Mouse (Mus musculus): ENCODE measurements around the gene Id1. TPM values are rescaled to one million over a fixed set of nuclear protein-coding genes. Genes with fewer than 3 reads are reported as not detected.
A peak's percentile ranks its signal among the peaks of the same experiment; 100 is the strongest.

Id1 gene
- polyA plus RNA-seq, 1 experiment from 2014 or later, result 32.8 TPM

GRCm38 (mm10) chr2:152696476-152697164 lies 39.4 kb upstream of the Id1 start:
- DNase-seq (ENCODE audit: low spot score) (peak; percentile 94), ATAC-seq (peak; percentile 81)
- Histone ChIP-seq H3K4me2 (ENCODE audit: low read length) (no peak overlapping the region), H3K4me3 (ENCODE audit: low read depth, low read length) (no peak overlapping the region), H3K9ac (ENCODE audit: low read length) (peak overlapping the region; percentile 60), H3K9me3 (replicated peaks; ENCODE audit: control insufficient read depth, low read length) (no peaks in the 10 kb centered on the region), H3K4me1 (ENCODE audit: control insufficient read depth, insufficient read depth, low read length) (no peaks in the 10 kb centered on the region), H3K27ac (ENCODE audit: low read depth, low read length) (peak overlapping the region; percentile 39; the same call in 1 of the 2 replicates), H3K27me3 (replicated peaks; ENCODE audit: control insufficient read depth, insufficient read depth, low read length) (no peaks in the 10 kb centered on the region), H3K36me3 (ENCODE audit: control insufficient read depth, insufficient read depth, low read length) (peaks cover 76% of the 10 kb centered on the region)
- WGBS, result 39% methylated on average over 20 of the region's 20 CpGs

- no peak for ATAC-seq
- WGBS, result 94% methylated on average over 10 of the region's 10 CpGs
- Histone ChIP-seq H3K4me2 (ENCODE audit: low read length) (no peak overlapping the region), H3K9me3 (replicated peaks; ENCODE audit: control insufficient read depth, low read length) (no peaks in the 10 kb centered on the region), H3K27me3 (replicated peaks; ENCODE audit: control insufficient read depth, insufficient read depth, low read length) (no peaks in the 10 kb centered on the region), H3K4me3 (ENCODE audit: low read depth, low read length) (no peak overlapping the region), H3K4me1 (ENCODE audit: control insufficient read depth, insufficient read depth, low read length) (no peaks in the 10 kb centered on the region), H3K9ac (ENCODE audit: low read length) (no peak overlapping the region), H3K27ac (ENCODE audit: low read depth, low read length) (no peak overlapping the region), H3K36me3 (ENCODE audit: control insufficient read depth, insufficient read depth, low read length) (peaks cover 96% of the 10 kb centered on the region)
- DNase-seq (ENCODE audit: low spot score), result no peak
These were observed 35.9 kb upstream of the Id1 start for GRCm38 (mm10) chr2:152700138-152700537.

- ATAC-seq (no peak), DNase-seq (ENCODE audit: low spot score) (no peak)
- Histone ChIP-seq H3K4me1 (ENCODE audit: control insufficient read depth, insufficient read depth, low read length) (peaks cover 4% of the 10 kb centered on the region; the same call in 1 of the 2 replicates), H3K36me3 (ENCODE audit: control insufficient read depth, insufficient read depth, low read length) (peaks cover 96% of the 10 kb centered on the region), H3K27ac (ENCODE audit: low read depth, low read length) (no peak overlapping the region), H3K27me3 (replicated peaks; ENCODE audit: control insufficient read depth, insufficient read depth, low read length) (no peaks in the 10 kb centered on the region), H3K9ac (ENCODE audit: low read length) (no peak overlapping the region), H3K9me3 (replicated peaks; ENCODE audit: control insufficient read depth, low read length) (no peaks in the 10 kb centered on the region), H3K4me3 (ENCODE audit: low read depth, low read length) (no peak overlapping the region), H3K4me2 (ENCODE audit: low read length) (no peak overlapping the region)
- 93% methylated on average over 8 of the region's 8 CpGs for WGBS
These were observed 35.3 kb upstream of the Id1 start for GRCm38 (mm10) chr2:152700725-152701124.

- ATAC-seq, result no peak
- Histone ChIP-seq H3K9me3 (replicated peaks; ENCODE audit: control insufficient read depth, low read length) (no peaks in the 10 kb centered on the region), H3K27me3 (replicated peaks; ENCODE audit: control insufficient read depth, insufficient read depth, low read length) (no peaks in the 10 kb centered on the region), H3K4me2 (ENCODE audit: low read length) (no peak overlapping the region), H3K9ac (ENCODE audit: low read length) (no peak overlapping the region), H3K4me3 (ENCODE audit: low read depth, low read length) (no peak overlapping the region), H3K36me3 (ENCODE audit: control insufficient read depth, insufficient read depth, low read length) (peaks cover 88% of the 10 kb centered on the region), H3K4me1 (ENCODE audit: control insufficient read depth, insufficient read depth, low read length) (peaks cover 14% of the 10 kb centered on the region), H3K27ac (ENCODE audit: low read depth, low read length) (no peak overlapping the region)
- WGBS, result 93% methylated on average over 21 of the region's 21 CpGs
- DNase-seq (ENCODE audit: low spot score), result no peak
These were observed 32.3 kb upstream of the Id1 start for GRCm38 (mm10) chr2:152703596-152704255.

- Histone ChIP-seq H3K27me3 (replicated peaks; ENCODE audit: control insufficient read depth, insufficient read depth, low read length) (no peaks in the 10 kb centered on the region), H3K9ac (ENCODE audit: low read length) (no peak overlapping the region), H3K36me3 (ENCODE audit: control insufficient read depth, insufficient read depth, low read length) (peaks cover 87% of the 10 kb centered on the region), H3K9me3 (replicated peaks; ENCODE audit: control insufficient read depth, low read length) (no peaks in the 10 kb centered on the region), H3K4me1 (ENCODE audit: control insufficient read depth, insufficient read depth, low read length) (peaks cover 14% of the 10 kb centered on the region), H3K4me3 (ENCODE audit: low read depth, low read length) (no peak overlapping the region), H3K4me2 (ENCODE audit: low read length) (no peak overlapping the region), H3K27ac (ENCODE audit: low read depth, low read length) (no peak overlapping the region)
- ATAC-seq (no peak), DNase-seq (ENCODE audit: low spot score) (no peak)
- 85% methylated on average over 5 of the region's 5 CpGs for WGBS
These were observed 31.8 kb upstream of the Id1 start for GRCm38 (mm10) chr2:152704256-152704605.

GRCm38 (mm10) chr2:152704811-152705370 lies 31.2 kb upstream of the Id1 start:
- H3K27me3 ChIP-seq (replicated peaks; ENCODE audit: control insufficient read depth, insufficient read depth, low read length), result no peaks in the 10 kb centered on the region
- H3K9me3 ChIP-seq (replicated peaks; ENCODE audit: control insufficient read depth, low read length), result no peaks in the 10 kb centered on the region
- ATAC-seq, result no peak
- no peak overlapping the region for H3K9ac ChIP-seq (ENCODE audit: low read length)
- no peak overlapping the region for H3K4me3 ChIP-seq (ENCODE audit: low read depth, low read length)
- DNase-seq (ENCODE audit: low spot score), result no peak
- peaks cover 14% of the 10 kb centered on the region for H3K4me1 ChIP-seq (ENCODE audit: control insufficient read depth, insufficient read depth, low read length)
- H3K27ac ChIP-seq (ENCODE audit: low read depth, low read length), result no peak overlapping the region; the same call in 1 of the 2 replicates
- H3K4me2 ChIP-seq (ENCODE audit: low read length), result no peak overlapping the region
- WGBS, result 93% methylated on average over 14 of the region's 14 CpGs
- peaks cover 80% of the 10 kb centered on the region for H3K36me3 ChIP-seq (ENCODE audit: control insufficient read depth, insufficient read depth, low read length)

GRCm38 (mm10) chr2:152705993-152706571 lies 30.0 kb upstream of the Id1 start:
- Histone ChIP-seq H3K27me3 (replicated peaks; ENCODE audit: control insufficient read depth, insufficient read depth, low read length) (no peaks in the 10 kb centered on the region), H3K4me1 (ENCODE audit: control insufficient read depth, insufficient read depth, low read length) (peaks cover 14% of the 10 kb centered on the region), H3K9ac (ENCODE audit: low read length) (peak overlapping the region; percentile 37; the same call in 1 of the 2 replicates), H3K27ac (ENCODE audit: low read depth, low read length) (peak overlapping the region; percentile 65), H3K4me3 (ENCODE audit: low read depth, low read length) (no peak overlapping the region), H3K9me3 (replicated peaks; ENCODE audit: control insufficient read depth, low read length) (no peaks in the 10 kb centered on the region), H3K4me2 (ENCODE audit: low read length) (no peak overlapping the region), H3K36me3 (ENCODE audit: control insufficient read depth, insufficient read depth, low read length) (peaks cover 69% of the 10 kb centered on the region)
- WGBS, result 66% methylated on average over 22 of the region's 22 CpGs
- DNase-seq (ENCODE audit: low spot score) (peak; percentile 61), ATAC-seq (peak; percentile 32)

- peak overlapping the region; percentile 56 for H3K4me2 ChIP-seq (ENCODE audit: low read length)
- 26% methylated on average over 7 of the region's 7 CpGs for WGBS
- peak overlapping the region; percentile 73 for H3K9ac ChIP-seq (ENCODE audit: low read length)
- no peaks in the 10 kb centered on the region for H3K9me3 ChIP-seq (replicated peaks; ENCODE audit: control insufficient read depth, low read length)
- peak overlapping the region; percentile 37 for H3K4me3 ChIP-seq (ENCODE audit: low read depth, low read length)
- DNase-seq (ENCODE audit: low spot score) (no peak), ATAC-seq (no peak; the same call in none of the 2 replicates)
- no peaks in the 10 kb centered on the region for H3K27me3 ChIP-seq (replicated peaks; ENCODE audit: control insufficient read depth, insufficient read depth, low read length)
- H3K4me1 ChIP-seq (ENCODE audit: control insufficient read depth, insufficient read depth, low read length), result peaks cover 14% of the 10 kb centered on the region
- H3K27ac ChIP-seq (ENCODE audit: low read depth, low read length), result peak overlapping the region; percentile 79
- peaks cover 57% of the 10 kb centered on the region for H3K36me3 ChIP-seq (ENCODE audit: control insufficient read depth, insufficient read depth, low read length)
These were observed 28.9 kb upstream of the Id1 start for GRCm38 (mm10) chr2:152707186-152707585.
